Mouse (Mus musculus): ENCODE measurements at regions not wholly inside any gene's neighbourhood (a gene's known extent, or its start where the extent isn't known, plus 50 kb on each side); places are given as distances from the start of the nearest gene placed in this dataset.

- WGBS: 89% methylated on average over 6 of the region's 6 CpGs
- H3K4me1 ChIP-seq (ENCODE audit: control insufficient read depth, insufficient read depth, low read length): peaks cover 8% of the 10 kb centered on the region; the same call in 1 of the 2 replicates
- H3K4me3 ChIP-seq (ENCODE audit: insufficient read depth, low read depth, low read length): no peak overlapping the region
- no peak for TF ChIP-seq CTCF (IDR thresholded peaks at IDR 0.05; ENCODE audit: insufficient read depth, low read depth, low read length)
- TF ChIP-seq POLR2A (IDR thresholded peaks at IDR 0.05; ENCODE audit: insufficient read depth, low read depth, low read length): no peak
- H3K27ac ChIP-seq (ENCODE audit: insufficient read depth, low read depth, low read length): no peak overlapping the region
Measured at GRCm38 (mm10) chr6:100517662-100518061, 153.3 kb downstream of the Shq1 start.

GRCm38 (mm10) chr6:100512676-100513075, 158.3 kb downstream of the Shq1 start:
- H3K4me1 ChIP-seq (ENCODE audit: control insufficient read depth, insufficient read depth, low read length): no peaks in the 10 kb centered on the region
- no peak overlapping the region for H3K27ac ChIP-seq (ENCODE audit: insufficient read depth, low read depth, low read length)
- no peak overlapping the region for H3K4me3 ChIP-seq (ENCODE audit: insufficient read depth, low read depth, low read length)
- WGBS: 65% methylated on average over 4 of the region's 4 CpGs
- TF ChIP-seq CTCF (IDR thresholded peaks at IDR 0.05; ENCODE audit: insufficient read depth, low read depth, low read length) (no peak), POLR2A (IDR thresholded peaks at IDR 0.05; ENCODE audit: insufficient read depth, low read depth, low read length) (no peak)

- no peak for TF ChIP-seq CTCF (IDR thresholded peaks at IDR 0.05; ENCODE audit: insufficient read depth, low read depth, low read length)
- TF ChIP-seq POLR2A (IDR thresholded peaks at IDR 0.05; ENCODE audit: insufficient read depth, low read depth, low read length): no peak
- 63% methylated on average over 4 of the region's 4 CpGs for WGBS
- Histone ChIP-seq H3K27ac (ENCODE audit: insufficient read depth, low read depth, low read length) (no peak overlapping the region), H3K4me3 (ENCODE audit: insufficient read depth, low read depth, low read length) (no peak overlapping the region), H3K4me1 (ENCODE audit: control insufficient read depth, insufficient read depth, low read length) (no peaks in the 10 kb centered on the region)
Measured at GRCm38 (mm10) chr6:100510676-100511075, 160.3 kb downstream of the Shq1 start.

GRCm38 (mm10) chr6:100505506-100506247, 165.3 kb downstream of the Shq1 start:
- Histone ChIP-seq H3K4me3 (ENCODE audit: insufficient read depth, low read depth, low read length) (no peak overlapping the region), H3K4me1 (ENCODE audit: control insufficient read depth, insufficient read depth, low read length) (peaks cover 6% of the 10 kb centered on the region; the same call in 1 of the 2 replicates), H3K27ac (ENCODE audit: insufficient read depth, low read depth, low read length) (no peak overlapping the region)
- no peak for TF ChIP-seq POLR2A (IDR thresholded peaks at IDR 0.05; ENCODE audit: insufficient read depth, low read depth, low read length)
- 76% methylated on average over 15 of the region's 15 CpGs for WGBS

GRCm38 (mm10) chr6:100502961-100503782, 167.8 kb downstream of the Shq1 start:
- 60% methylated on average over 14 of the region's 14 CpGs for WGBS
- Histone ChIP-seq H3K4me1 (ENCODE audit: control insufficient read depth, insufficient read depth, low read length) (peaks cover 10% of the 10 kb centered on the region), H3K27ac (ENCODE audit: insufficient read depth, low read depth, low read length) (no peak overlapping the region), H3K4me3 (ENCODE audit: insufficient read depth, low read depth, low read length) (no peak overlapping the region)
- TF ChIP-seq POLR2A (IDR thresholded peaks at IDR 0.05; ENCODE audit: insufficient read depth, low read depth, low read length): no peak
- TF ChIP-seq CTCF (IDR thresholded peaks at IDR 0.05; ENCODE audit: insufficient read depth, low read depth, low read length): no peak

- H3K4me1 ChIP-seq (ENCODE audit: control insufficient read depth, insufficient read depth, low read length): peaks cover 10% of the 10 kb centered on the region
- no peak overlapping the region for H3K4me3 ChIP-seq (ENCODE audit: insufficient read depth, low read depth, low read length)
- TF ChIP-seq CTCF (IDR thresholded peaks at IDR 0.05; ENCODE audit: insufficient read depth, low read depth, low read length): no peak
- no peak for TF ChIP-seq POLR2A (IDR thresholded peaks at IDR 0.05; ENCODE audit: insufficient read depth, low read depth, low read length)
- no peak overlapping the region for H3K27ac ChIP-seq (ENCODE audit: insufficient read depth, low read depth, low read length)
- WGBS: 68% methylated on average over 6 of the region's 6 CpGs
Measured at GRCm38 (mm10) chr6:100502139-100502538, 168.8 kb downstream of the Shq1 start.

- peaks cover 10% of the 10 kb centered on the region for H3K4me1 ChIP-seq (ENCODE audit: control insufficient read depth, insufficient read depth, low read length)
- no peak overlapping the region for H3K27ac ChIP-seq (ENCODE audit: insufficient read depth, low read depth, low read length)
- TF ChIP-seq CTCF (IDR thresholded peaks at IDR 0.05; ENCODE audit: insufficient read depth, low read depth, low read length) (no peak), POLR2A (IDR thresholded peaks at IDR 0.05; ENCODE audit: insufficient read depth, low read depth, low read length) (no peak)
- 85% methylated on average over 2 of the region's 2 CpGs for WGBS
- H3K4me3 ChIP-seq (ENCODE audit: insufficient read depth, low read depth, low read length): no peak overlapping the region
Measured at GRCm38 (mm10) chr6:100500741-100501140, 170.2 kb downstream of the Shq1 start.

- no peak overlapping the region for H3K4me3 ChIP-seq (ENCODE audit: insufficient read depth, low read depth, low read length)
- peaks cover 13% of the 10 kb centered on the region for H3K4me1 ChIP-seq (ENCODE audit: control insufficient read depth, insufficient read depth, low read length)
- WGBS: 68% methylated on average over 8 of the region's 8 CpGs
- TF ChIP-seq CTCF (IDR thresholded peaks at IDR 0.05; ENCODE audit: insufficient read depth, low read depth, low read length) (no peak), POLR2A (IDR thresholded peaks at IDR 0.05; ENCODE audit: insufficient read depth, low read depth, low read length) (no peak)
- H3K27ac ChIP-seq (ENCODE audit: insufficient read depth, low read depth, low read length): no peak overlapping the region
Measured at GRCm38 (mm10) chr6:100500060-100500459, 170.9 kb downstream of the Shq1 start.

GRCm38 (mm10) chr6:100498861-100499271, 172.1 kb downstream of the Shq1 start:
- WGBS: 47% methylated on average over 4 of the region's 4 CpGs
- Histone ChIP-seq H3K27ac (ENCODE audit: insufficient read depth, low read depth, low read length) (no peak overlapping the region), H3K4me3 (ENCODE audit: insufficient read depth, low read depth, low read length) (no peak overlapping the region), H3K4me1 (ENCODE audit: control insufficient read depth, insufficient read depth, low read length) (peaks cover 15% of the 10 kb centered on the region)
- TF ChIP-seq CTCF (IDR thresholded peaks at IDR 0.05; ENCODE audit: insufficient read depth, low read depth, low read length) (no peak), POLR2A (IDR thresholded peaks at IDR 0.05; ENCODE audit: insufficient read depth, low read depth, low read length) (no peak)

Measured in olfactory bulb, adult 2 months (tissue).